Mouse (Mus musculus) hindbrain, embryonic 16.5 days (tissue): ENCODE data around the gene Gm28053. TPM values are rescaled to one million over a fixed set of nuclear protein-coding genes. Genes with fewer than 3 reads are reported as not detected.
A peak's percentile ranks its signal among the peaks of the same experiment; 100 is the strongest.

Source experiments
- ATAC-seq: fragments of 200-750 bp; cut with Nextera tagmentation; 2 replicates; pipeline ENCODE4 v1.8.0; 2017; ENCODE audit warnings: moderate TSS enrichment, moderate library complexity
- H3K27ac ChIP-seq: fragments of 300-500 bp; sonication (generic); 2 replicates; pipeline ENCODE4 v1.5.1; 2014; ENCODE audit warnings: low read depth, mild to moderate bottlenecking, control low read depth, low read length, moderate library complexity
- H3K27me3 ChIP-seq: fragments of 300-500 bp; sonication (generic); replicated peaks from 2 replicates; pipeline ENCODE4 v1.6.1; 2014; ENCODE audit warnings: low read length; ENCODE audit not compliant: control insufficient read depth, insufficient read depth
- H3K36me3 ChIP-seq: fragments of 300-500 bp; sonication (generic); 2 replicates; pipeline ENCODE4 v1.6.1; 2014; ENCODE audit warnings: mild to moderate bottlenecking, low read length, moderate library complexity, mixed read lengths; ENCODE audit not compliant: control insufficient read depth, insufficient read depth
- H3K4me1 ChIP-seq: fragments of 300-500 bp; sonication (generic); 2 replicates; pipeline ENCODE4 v1.6.1; 2014; ENCODE audit warnings: low read depth, low read length; ENCODE audit not compliant: control insufficient read depth, insufficient read depth
- H3K4me2 ChIP-seq: fragments of 300-500 bp; sonication (generic); 2 replicates; pipeline ENCODE4 v1.6.1; 2014; ENCODE audit warnings: mild to moderate bottlenecking, low read length, control low read depth, moderate library complexity
- H3K4me3 ChIP-seq: fragments of 300-500 bp; sonication (generic); 2 replicates; pipeline ENCODE4 v1.5.1; 2014; ENCODE audit warnings: mild to moderate bottlenecking, low read length, control low read depth, moderate library complexity
- H3K9ac ChIP-seq: fragments of 300-500 bp; sonication (generic); 2 replicates; pipeline ENCODE4 v1.6.1; 2014; ENCODE audit warnings: low read depth, mild to moderate bottlenecking, control low read depth, low read length, moderate library complexity
- H3K9me3 ChIP-seq: fragments of 300-500 bp; sonication (generic); 2 replicates; pipeline ENCODE4 v1.6.1; 2014; ENCODE audit warnings: mild to moderate bottlenecking, low read length, moderate library complexity; ENCODE audit not compliant: control insufficient read depth
- WGBS: fragments of 180-500 bp; shearing (Covaris S2); extraction: QIAGEN DNeasy Blood & Tissue Kit; methylation state at CpG from one replicate; pipeline ENCODE4 v1.1.7; 2014; 5-methylcytosine and 5-hydroxymethylcytosine counted together
- polyA plus RNA-seq: library from polyadenylated mRNA; unstranded; fragments of >200 nt; fragmentation: Nextera tagmentation; extraction: Ambion mirVana; gene quantifications from 2 replicates; pipeline ENCODE4 v1.2.1, GENCODE M21; 2015

Gene Gm28053
- polyA plus RNA-seq, 1 experiment from 2014 or later: 1.4 TPM

DNA sequence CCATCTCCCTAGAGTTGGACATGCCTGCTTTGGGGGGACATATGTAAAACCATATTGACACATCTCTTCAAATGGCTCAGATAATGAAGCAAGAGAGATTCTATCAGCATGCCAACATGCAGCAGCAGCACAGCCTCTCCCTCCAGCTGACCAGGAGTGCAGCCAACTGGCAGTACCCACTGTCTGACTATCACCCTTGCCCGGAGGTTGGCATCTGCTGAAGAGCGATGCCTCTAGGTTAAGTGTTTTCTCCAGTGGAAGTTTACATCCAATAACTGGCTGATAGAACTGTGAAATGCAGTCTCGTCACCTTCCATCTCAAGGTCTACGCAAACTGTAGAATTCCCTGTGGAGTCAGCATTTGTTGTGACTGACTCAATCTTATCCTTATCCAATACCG lies 19.3 kb downstream of the Gm28053 start:
- no peaks in the 10 kb centered on the region for H3K9me3 ChIP-seq
- WGBS: 93% methylated on average over 5 of the region's 5 CpGs
- no peak overlapping the region for H3K4me3 ChIP-seq
- no peak for ATAC-seq
- H3K27ac ChIP-seq: no peak overlapping the region
- H3K4me1 ChIP-seq: peaks cover 7% of the 10 kb centered on the region
- no peaks in the 10 kb centered on the region for H3K36me3 ChIP-seq
- no peak overlapping the region for H3K9ac ChIP-seq
- no peak overlapping the region for H3K4me2 ChIP-seq
- no peaks in the 10 kb centered on the region; the same call in 1 of the 2 replicates for H3K27me3 ChIP-seq

DNA sequence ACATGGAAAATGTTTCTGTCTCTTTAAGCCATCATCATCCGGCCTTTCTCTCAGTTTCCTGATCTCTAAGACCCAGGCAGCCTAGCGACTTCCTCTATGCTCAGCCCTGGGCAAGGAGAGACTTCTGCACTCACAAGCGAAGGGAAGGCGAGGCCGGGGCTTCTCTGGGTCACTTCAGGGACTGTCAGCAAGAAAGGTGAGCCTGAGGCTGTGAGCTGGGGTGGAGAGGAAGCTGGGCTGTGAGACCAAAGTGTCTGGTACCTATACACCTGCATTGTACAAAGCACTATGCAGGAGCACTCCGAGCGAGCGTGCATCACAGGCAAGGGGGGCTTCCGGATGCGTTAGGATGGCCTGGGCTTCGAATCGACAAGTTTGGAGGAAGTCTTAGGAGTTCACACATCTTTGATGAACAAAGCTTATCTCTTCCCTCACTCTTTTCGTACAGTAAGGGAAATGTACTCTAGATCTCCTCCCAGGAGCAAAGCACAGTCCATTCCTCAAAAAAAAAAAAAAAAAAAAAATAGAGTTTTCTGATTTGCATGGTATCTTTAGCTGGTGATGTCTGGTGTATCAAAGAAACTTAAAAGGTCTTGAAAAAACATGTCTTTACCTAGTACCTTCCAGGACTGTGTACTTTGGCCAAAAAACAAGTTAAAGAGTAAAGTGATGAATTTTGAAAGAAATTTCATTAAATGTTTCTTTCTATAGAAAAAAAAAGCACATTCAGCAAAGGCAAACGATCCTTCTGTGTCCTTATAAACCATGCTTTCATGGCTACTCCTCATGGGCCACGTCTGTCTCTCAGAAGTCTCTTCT lies 20.8 kb downstream of the Gm28053 start, which contains the start of gene Gimap1:
Gene Gimap1, plus strand, starts transcription at position 94 of the 819 bp plus-strand sequence.
- Histone ChIP-seq H3K4me1 (peaks cover 9% of the 10 kb centered on the region), H3K4me2 (no peak within 1 kb of the TSS), H3K9ac (no peak within 1 kb of the TSS), H3K36me3 (no peaks in the 10 kb centered on the region), H3K27me3 (peaks cover 2% of the 10 kb centered on the region), H3K4me3 (0 out of 2 replicates have a peak within 1 kb of the TSS, but pooled peaks have one; percentile 13), H3K9me3 (no peaks in the 10 kb centered on the region), H3K27ac (no peak within 1 kb of the TSS)
- 83% methylated on average over 15 of the region's 15 CpGs for WGBS
- ATAC-seq: no peak

GRCm38 (mm10) chr6:48739780-48740055 lies 21.3 kb downstream of the Gm28053 start:
- WGBS: 93% methylated on average over 3 of the region's 3 CpGs
- peaks cover 9% of the 10 kb centered on the region for H3K4me1 ChIP-seq
- H3K9ac ChIP-seq: no peak overlapping the region
- no peak overlapping the region for H3K4me3 ChIP-seq
- ATAC-seq: no peak
- peaks cover 3% of the 10 kb centered on the region for H3K27me3 ChIP-seq
- H3K27ac ChIP-seq: no peak overlapping the region
- H3K4me2 ChIP-seq: no peak overlapping the region
- no peaks in the 10 kb centered on the region for H3K9me3 ChIP-seq
- no peaks in the 10 kb centered on the region for H3K36me3 ChIP-seq

DNA sequence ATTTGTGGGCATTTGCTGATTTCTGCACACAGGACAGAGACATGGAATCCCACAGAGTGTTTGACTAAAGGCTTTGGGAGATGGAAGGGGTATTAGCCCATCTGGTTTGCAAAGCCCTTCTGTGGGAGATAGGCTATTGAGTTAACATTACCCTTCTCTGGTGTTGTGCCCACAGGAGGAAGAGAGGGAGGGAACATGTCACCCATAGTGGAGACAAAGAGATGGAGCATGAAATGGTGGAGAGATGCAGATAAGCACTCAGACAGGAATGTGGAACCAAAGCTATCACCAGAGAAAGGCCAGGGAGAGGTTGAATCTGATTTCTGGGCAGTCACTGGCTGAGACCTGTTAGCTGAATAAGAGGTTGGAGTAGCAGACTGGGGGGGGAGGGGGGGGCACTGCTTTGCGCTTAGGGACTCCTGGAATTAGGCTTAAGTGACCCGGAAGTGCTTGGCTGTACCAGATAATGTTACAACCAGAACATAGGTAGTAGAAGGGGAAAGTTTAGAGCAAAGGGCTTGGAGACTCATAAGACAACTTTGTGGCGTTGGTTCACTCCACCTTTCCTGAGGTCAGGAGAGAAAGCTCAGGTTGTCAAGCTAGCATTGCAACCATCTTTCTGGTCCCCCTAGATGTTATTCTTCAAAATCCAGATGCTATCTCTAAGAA lies 22.2 kb downstream of the Gm28053 start:
- Histone ChIP-seq H3K36me3 (no peaks in the 10 kb centered on the region), H3K4me2 (no peak overlapping the region), H3K9me3 (no peaks in the 10 kb centered on the region), H3K4me3 (no peak overlapping the region), H3K4me1 (peaks cover 9% of the 10 kb centered on the region), H3K27me3 (peaks cover 3% of the 10 kb centered on the region), H3K9ac (no peak overlapping the region), H3K27ac (no peak overlapping the region)
- ATAC-seq: no peak
- 80% methylated on average over 3 of the region's 3 CpGs for WGBS

DNA sequence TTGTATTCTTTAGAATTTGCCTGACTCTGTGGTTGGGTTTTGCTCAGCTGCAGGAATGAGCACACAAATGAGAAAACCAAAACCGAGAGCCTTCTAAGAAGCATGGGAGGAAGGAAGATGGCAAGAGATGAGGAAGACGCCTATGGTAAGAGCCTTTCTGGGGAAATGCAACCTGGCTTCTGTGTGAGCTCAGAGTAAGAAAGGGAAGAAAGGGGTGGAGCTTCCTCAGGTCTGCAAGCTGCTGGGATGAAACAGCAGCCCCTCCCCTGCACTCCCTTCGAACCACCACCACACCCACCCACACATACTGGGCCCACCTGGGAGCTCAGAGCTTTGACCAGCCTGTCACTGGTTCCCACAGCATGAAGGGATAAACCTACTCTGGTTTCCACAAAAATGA lies 22.9 kb downstream of the Gm28053 start:
- Histone ChIP-seq H3K36me3 (no peaks in the 10 kb centered on the region), H3K9ac (no peak overlapping the region), H3K27ac (no peak overlapping the region), H3K9me3 (no peaks in the 10 kb centered on the region), H3K4me1 (peaks cover 9% of the 10 kb centered on the region), H3K27me3 (peaks cover 3% of the 10 kb centered on the region), H3K4me2 (no peak overlapping the region), H3K4me3 (no peak overlapping the region)
- WGBS: 24% methylated on average over 3 of the region's 3 CpGs
- no peak for ATAC-seq

DNA sequence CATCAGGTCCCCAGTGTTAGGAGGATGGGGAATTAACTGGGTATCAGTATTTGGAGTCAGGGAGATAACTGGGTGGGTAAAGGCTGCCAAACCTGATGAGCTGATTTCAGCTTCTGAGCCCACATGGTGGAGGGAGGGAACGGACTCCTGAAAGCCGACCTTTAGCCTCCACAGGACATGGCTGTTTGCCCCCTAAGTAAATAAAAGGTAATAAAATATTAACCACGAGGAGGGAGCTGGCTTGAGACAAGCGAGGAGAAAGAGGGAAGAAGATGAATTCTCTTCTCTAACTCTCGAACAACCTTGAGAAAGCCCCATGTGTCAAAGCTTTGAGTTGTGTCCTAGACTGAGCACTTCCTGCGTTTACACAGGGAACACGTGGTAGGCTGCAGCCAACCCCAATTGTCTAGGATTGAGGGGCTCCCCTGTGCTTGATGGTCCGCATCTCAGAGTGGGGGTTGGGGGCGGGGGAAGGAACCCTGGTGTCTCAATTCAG lies 23.4 kb downstream of the Gm28053 start:
- peak overlapping the region; percentile 89 for H3K4me2 ChIP-seq
- no peaks in the 10 kb centered on the region for H3K36me3 ChIP-seq
- H3K27me3 ChIP-seq: peaks cover 3% of the 10 kb centered on the region
- ATAC-seq: peak; percentile 81
- H3K9ac ChIP-seq: 0 out of 2 replicates have a peak overlapping the region, but pooled peaks have one; percentile 76
- H3K4me3 ChIP-seq: no peak overlapping the region; the same call in 1 of the 2 replicates
- H3K27ac ChIP-seq: no peak overlapping the region
- 31% methylated on average over 9 of the region's 9 CpGs for WGBS
- H3K4me1 ChIP-seq: peaks cover 9% of the 10 kb centered on the region
- H3K9me3 ChIP-seq: no peaks in the 10 kb centered on the region

DNA sequence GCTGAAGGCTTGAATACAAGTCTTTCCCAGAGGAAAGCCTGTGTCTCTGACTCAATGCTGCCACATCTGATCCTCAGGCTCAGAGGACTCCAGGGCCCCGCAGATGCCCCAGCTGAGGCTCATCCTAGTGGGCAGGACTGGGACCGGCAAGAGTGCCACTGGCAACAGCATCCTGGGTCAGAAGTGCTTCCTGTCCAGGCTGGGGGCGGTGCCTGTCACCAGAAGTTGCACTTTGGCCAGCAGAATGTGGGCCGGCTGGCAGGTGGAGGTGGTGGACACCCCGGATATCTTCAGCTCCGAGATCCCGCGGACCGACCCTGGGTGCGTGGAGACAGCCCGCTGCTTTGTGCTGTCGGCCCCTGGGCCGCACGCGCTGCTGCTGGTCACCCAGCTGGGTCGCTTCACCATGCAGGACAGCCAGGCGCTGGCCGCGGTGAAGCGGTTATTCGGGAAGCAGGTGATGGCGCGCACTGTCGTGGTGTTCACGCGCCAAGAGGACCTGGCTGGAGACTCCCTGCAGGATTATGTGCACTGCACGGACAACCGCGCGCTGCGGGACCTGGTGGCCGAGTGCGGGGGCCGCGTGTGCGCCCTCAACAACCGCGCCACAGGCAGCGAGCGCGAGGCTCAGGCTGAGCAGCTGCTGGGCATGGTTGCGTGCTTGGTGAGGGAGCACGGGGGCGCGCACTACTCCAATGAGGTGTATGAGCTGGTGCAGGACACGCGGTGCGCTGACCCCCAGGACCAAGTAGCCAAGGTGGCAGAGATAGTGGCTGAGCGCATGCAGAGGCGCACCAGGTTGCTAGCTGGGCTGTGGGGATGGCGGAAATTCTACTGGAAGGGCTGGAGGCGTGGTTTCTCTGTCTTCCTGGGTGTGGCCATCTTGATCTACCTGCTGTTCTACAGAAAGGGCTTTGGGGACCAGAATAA lies 24.3 kb downstream of the Gm28053 start:
- ATAC-seq: peak; percentile 84
- peak overlapping the region; percentile 51; the same call in 1 of the 2 replicates for H3K27ac ChIP-seq
- peak overlapping the region; percentile 61 for H3K4me3 ChIP-seq
- peaks cover 9% of the 10 kb centered on the region for H3K4me1 ChIP-seq
- no peaks in the 10 kb centered on the region for H3K9me3 ChIP-seq
- H3K4me2 ChIP-seq: peak overlapping the region; percentile 89
- WGBS: 9% methylated on average over 52 of the region's 52 CpGs
- H3K9ac ChIP-seq: peak overlapping the region; percentile 76
- no peaks in the 10 kb centered on the region for H3K36me3 ChIP-seq
- peaks cover 3% of the 10 kb centered on the region for H3K27me3 ChIP-seq

- Histone ChIP-seq H3K4me1 (peaks cover 9% of the 10 kb centered on the region), H3K9ac (no peak overlapping the region), H3K27me3 (peaks cover 3% of the 10 kb centered on the region), H3K27ac (no peak overlapping the region), H3K4me3 (no peak overlapping the region), H3K4me2 (no peak overlapping the region), H3K9me3 (no peaks in the 10 kb centered on the region), H3K36me3 (no peaks in the 10 kb centered on the region)
- 52% methylated on average over 2 of the region's 2 CpGs for WGBS
- ATAC-seq: no peak
Measured at GRCm38 (mm10) chr6:48745490-48745889, 27.1 kb downstream of the Gm28053 start.
